Mouse (Mus musculus) ES-E14 (cell line): Measurements from ENCODE around the gene Icam1.

Experiments used
- MAFK ChIP-seq: IDR thresholded peaks from 2 replicates; pipeline ENCODE4 v1.6.1; 2014; ENCODE audit warnings: mild to moderate bottlenecking, low read depth, low read length, inconsistent platforms; ENCODE audit not compliant: insufficient read depth
- ZNF384 ChIP-seq: IDR thresholded peaks from 2 replicates; pipeline ENCODE4 v1.6.1; 2012; ENCODE audit warnings: low read depth, low read length, inconsistent platforms

- TF ChIP-seq ZNF384 (no peak), MAFK (no peak)
These were observed 27.8 kb upstream of the Icam1 start for GRCm38 (mm10) chr9:20987953-20988352.
